Mouse (Mus musculus) ES-E14 (cell line): ENCODE results near the gene Phlda1. TPM values are rescaled to one million over a fixed set of nuclear protein-coding genes. Genes with fewer than 3 reads are reported as not detected.

ENCODE experiments used
- DNase-seq: peaks from one replicate; pipeline ENCODE4 v3.0.0-alpha.2; 2013; ENCODE audit warnings: low read depth, low spot score
- H3K27ac ChIP-seq: 2 replicates; pipeline ENCODE4 v1.5.1; 2012; ENCODE audit warnings: low read depth, mild to moderate bottlenecking, low read length, moderate library complexity, mixed read lengths; ENCODE audit not compliant: poor library complexity, insufficient read depth, severe bottlenecking
- H3K36me3 ChIP-seq: 2 replicates; pipeline ENCODE4 v1.6.1; 2012; ENCODE audit warnings: mild to moderate bottlenecking, low read length, moderate library complexity, mixed read lengths; ENCODE audit not compliant: control insufficient read depth, poor library complexity, insufficient read depth, severe bottlenecking
- H3K4me1 ChIP-seq, 2 experiments: fragments of 150-350 bp in 1 of 2; sonication (generic) in 1 of 2; 2 replicates each; pipeline ENCODE4 v1.6.1; 2012; ENCODE audit warnings: low read length in 2 of 2, mild to moderate bottlenecking in 1 of 2, mixed read lengths in 1 of 2; ENCODE audit not compliant: control insufficient read depth in 2 of 2, insufficient read depth in 2 of 2, poor library complexity in 1 of 2
- H3K4me3 ChIP-seq, 2 experiments: fragments of 150-350 bp in 1 of 2; sonication (generic) in 1 of 2; 2 replicates each; pipeline ENCODE4 v1.5.1; 2012; ENCODE audit warnings: low read length in 2 of 2, low read depth in 1 of 2, mild to moderate bottlenecking in 1 of 2, mixed read lengths in 1 of 2; ENCODE audit not compliant: insufficient read depth in 1 of 2, poor library complexity in 1 of 2, severe bottlenecking in 1 of 2
- H3K9ac ChIP-seq: 2 replicates; pipeline ENCODE4 v1.6.1; 2012; ENCODE audit warnings: low read depth, mild to moderate bottlenecking, low read length, mixed read lengths; ENCODE audit not compliant: poor library complexity, insufficient read depth, severe bottlenecking
- H3K9me3 ChIP-seq: fragments of 150-350 bp; sonication (generic); 2 replicates; pipeline ENCODE4 v1.6.1; 2012; ENCODE audit warnings: low read depth, mild to moderate bottlenecking, low read length; ENCODE audit not compliant: control insufficient read depth, insufficient read depth
- CHD2 ChIP-seq: IDR thresholded peaks from 2 replicates; pipeline ENCODE4 v1.6.1; 2014; ENCODE audit warnings: mild to moderate bottlenecking, low read depth, low read length, inconsistent platforms
- HCFC1 ChIP-seq: IDR thresholded peaks from 2 replicates; pipeline ENCODE4 v1.6.1; 2012; ENCODE audit warnings: low read length, inconsistent platforms, borderline replicate concordance; ENCODE audit not compliant: insufficient read depth
- MAFK ChIP-seq: IDR thresholded peaks from 2 replicates; pipeline ENCODE4 v1.6.1; 2014; ENCODE audit warnings: mild to moderate bottlenecking, low read depth, low read length, inconsistent platforms; ENCODE audit not compliant: insufficient read depth
- ZC3H11A ChIP-seq: IDR thresholded peaks from 2 replicates; pipeline ENCODE4 v1.6.1; 2012; ENCODE audit warnings: low read depth, mild to moderate bottlenecking, inconsistent platforms, low read length, borderline replicate concordance
- ZNF384 ChIP-seq: IDR thresholded peaks from 2 replicates; pipeline ENCODE4 v1.6.1; 2012; ENCODE audit warnings: low read depth, low read length, inconsistent platforms
- in situ Hi-C, 2 experiments: fragments of 600-800 bp; cut with MboI; formaldehyde crosslinking; loops; one replicate each; pipeline ENCODE4 v1.15.1; 2025; ENCODE audit warnings: low sequenced_read_pairs in 2 of 2, inconsistent platforms in 1 of 2; ENCODE audit not compliant: unreplicated experiment in 2 of 2
- total RNA-seq: library from RNA; depleted of rRNA; stranded (reverse); fragments of 300-350 nt; gene quantifications from 2 replicates; pipeline ENCODE4 v1.2.3, GENCODE M21; 2012

The Phlda1 gene
- total RNA-seq, 1 experiment = 9.8 TPM

GRCm38 (mm10) chr10:111514282-111514885 lies 8.3 kb downstream of the Phlda1 start:
- DNase-seq = no peak
- H3K36me3 ChIP-seq = no peaks in the 10 kb centered on the region
- peaks cover 0 to 8% of the 10 kb centered on the region in 2 experiments; a peak in 2 of 4 replicates for H3K4me1 ChIP-seq
- TF ChIP-seq HCFC1 (no peak), ZC3H11A (no peak), ZNF384 (no peak), MAFK (no peak), CHD2 (no peak)
- H3K4me3 ChIP-seq = no peak overlapping the region
- H3K27ac ChIP-seq = no peak overlapping the region
- in situ Hi-C loops = no loop called here
- no peaks in the 10 kb centered on the region for H3K9me3 ChIP-seq
- H3K9ac ChIP-seq = no peak overlapping the region

GRCm38 (mm10) chr10:111515071-111516010 lies 9.3 kb downstream of the Phlda1 start:
- Histone ChIP-seq H3K36me3 (no peaks in the 10 kb centered on the region), H3K9me3 (no peaks in the 10 kb centered on the region), H3K4me3 (no peak overlapping the region), H3K27ac (peak overlapping the region; percentile 40; the same call in 1 of the 2 replicates), H3K4me1 (peaks cover 0 to 6% of the 10 kb centered on the region in 2 experiments; a peak in 2 of 4 replicates), H3K9ac (no peak overlapping the region; the same call in 1 of the 2 replicates)
- in situ Hi-C loops = no loop called here
- DNase-seq = no peak
- TF ChIP-seq CHD2 (no peak), MAFK (no peak), ZNF384 (no peak), HCFC1 (no peak), ZC3H11A (no peak)

- TF ChIP-seq MAFK (no peak), ZNF384 (no peak), HCFC1 (no peak)
- Histone ChIP-seq H3K36me3 (no peaks in the 10 kb centered on the region), H3K9me3 (no peaks in the 10 kb centered on the region), H3K27ac (no peak overlapping the region), H3K4me1 (peaks cover 0 to 6% of the 10 kb centered on the region in 2 experiments; a peak in 2 of 4 replicates), H3K9ac (no peak overlapping the region), H3K4me3 (no peak overlapping the region)
- in situ Hi-C loops = no loop called here
- no peak for DNase-seq
These were observed 10.1 kb downstream of the Phlda1 start for GRCm38 (mm10) chr10:111516172-111516588.

GRCm38 (mm10) chr10:111516804-111517436 lies 10.8 kb downstream of the Phlda1 start:
- DNase-seq = no peak
- peaks cover 0 to 6% of the 10 kb centered on the region in 2 experiments; a peak in 2 of 4 replicates for H3K4me1 ChIP-seq
- no peak overlapping the region for H3K27ac ChIP-seq

More at GRCm38 (mm10) chr10:111516804-111517436, 10.8 kb downstream of the Phlda1 start:
- H3K9me3 ChIP-seq = no peaks in the 10 kb centered on the region
- no peak for TF ChIP-seq MAFK
- TF ChIP-seq ZC3H11A = no peak
- no peak for TF ChIP-seq HCFC1
- no peak overlapping the region for H3K9ac ChIP-seq
- in situ Hi-C loops = no loop called here
- H3K36me3 ChIP-seq = no peaks in the 10 kb centered on the region
- H3K4me3 ChIP-seq = no peak overlapping the region
